In genomic region chr11:118201833-118202409, GRCm38 (mm10) we compare ENCODE assay signal across 8 mouse cellular contexts. TPM values are rescaled to one million over a fixed set of nuclear protein-coding genes. Genes with fewer than 3 reads are reported as not detected.
DNase-seq lines count a peak whose midpoint lies in the region; ATAC-seq lines count a peak whose summit lies in the region.

No protein-coding gene starts in this region.

- H3K4me1 ChIP-seq in lung, embryonic 16.5 days (replicated peaks; ENCODE audit: control insufficient read depth, insufficient read depth, low read length): peaks cover 55% of the 10 kb centered on the region
- peaks cover 54% of the 10 kb centered on the region for H3K4me1 ChIP-seq in forebrain, embryonic 14.5 days (ENCODE audit: control insufficient read depth, insufficient read depth, low read length)
- peaks cover 68% of the 10 kb centered on the region for H3K4me1 ChIP-seq in neural tube, embryonic 15.5 days

- DNase-seq in lung, postnatal 36 days: no peak
- no peak for DNase-seq in forebrain, embryonic 14.5 days (ENCODE audit: low spot score)
- DNase-seq in kidney, postnatal 25 days: peak; percentile 32 to 59
- DNase-seq in urinary bladder, postnatal 10 days (ENCODE audit: low spot score): no peak
- no peak for DNase-seq in urinary bladder, postnatal 36 days (ENCODE audit: low spot score in 2 of 2)

- peak overlapping the region; percentile 58 for H3K4me2 ChIP-seq in lung, embryonic 16.5 days (ENCODE audit: low read depth, low read length)
- peak overlapping the region; percentile 80 for H3K4me2 ChIP-seq in forebrain, embryonic 14.5 days (ENCODE audit: low read length)
- H3K4me2 ChIP-seq in neural tube, embryonic 15.5 days: peak overlapping the region; percentile 73

- ATAC-seq in lung, embryonic 16.5 days (ENCODE audit: low read depth): no peak; the same call in 1 of the 2 replicates
- ATAC-seq in forebrain, embryonic 14.5 days: peak; percentile 60
- ATAC-seq in neural tube, embryonic 15.5 days (ENCODE audit: low FRiP score): peak; percentile 64
- ATAC-seq in CD4-positive, CD25-positive, alpha-beta regulatory T cell, adult 4 months: no peak

- H3K9me3 ChIP-seq in lung, embryonic 16.5 days (ENCODE audit: control insufficient read depth, low read length): no peaks in the 10 kb centered on the region
- H3K9me3 ChIP-seq in forebrain, embryonic 14.5 days (replicated peaks; ENCODE audit: control insufficient read depth, low read length): no peaks in the 10 kb centered on the region
- H3K9me3 ChIP-seq in neural tube, embryonic 15.5 days (replicated peaks): no peaks in the 10 kb centered on the region

- H3K9ac ChIP-seq in lung, embryonic 16.5 days (ENCODE audit: low read length): peak overlapping the region; percentile 59
- H3K9ac ChIP-seq in forebrain, embryonic 14.5 days (ENCODE audit: low read length): peak overlapping the region; percentile 81
- peak overlapping the region; percentile 69 for H3K9ac ChIP-seq in neural tube, embryonic 15.5 days (replicated peaks)

- no peaks in the 10 kb centered on the region for H3K36me3 ChIP-seq in lung, embryonic 16.5 days (ENCODE audit: control insufficient read depth, insufficient read depth, low read length)
- no peaks in the 10 kb centered on the region for H3K36me3 ChIP-seq in forebrain, embryonic 14.5 days (ENCODE audit: control insufficient read depth, insufficient read depth, low read length)
- no peaks in the 10 kb centered on the region for H3K36me3 ChIP-seq in neural tube, embryonic 15.5 days

- peak overlapping the region; percentile 42 for H3K4me3 ChIP-seq in lung, embryonic 16.5 days (ENCODE audit: low read length)
- peak overlapping the region; percentile 47 for H3K4me3 ChIP-seq in forebrain, embryonic 14.5 days (ENCODE audit: low read depth, low read length)
- peak overlapping the region; percentile 48 for H3K4me3 ChIP-seq in neural tube, embryonic 15.5 days (replicated peaks)

- WGBS in lung, embryonic 16.5 days: 25% methylated on average over 9 of the region's 9 CpGs
- WGBS in forebrain, embryonic 14.5 days: 10% methylated on average over 9 of the region's 9 CpGs
- 5% methylated on average over 9 of the region's 9 CpGs for WGBS in neural tube, embryonic 15.5 days

- peak overlapping the region; percentile 74 for H3K27ac ChIP-seq in lung, embryonic 16.5 days (ENCODE audit: low read length)
- H3K27ac ChIP-seq in forebrain, embryonic 14.5 days (ENCODE audit: low read depth, low read length): peak overlapping the region; percentile 95
- peak overlapping the region; percentile 94 for H3K27ac ChIP-seq in neural tube, embryonic 15.5 days (replicated peaks)

- no peaks in the 10 kb centered on the region for H3K27me3 ChIP-seq in lung, embryonic 16.5 days (ENCODE audit: control insufficient read depth, insufficient read depth, low read depth, low read length)
- H3K27me3 ChIP-seq in forebrain, embryonic 14.5 days (replicated peaks; ENCODE audit: control insufficient read depth, insufficient read depth, low read length): no peaks in the 10 kb centered on the region
- H3K27me3 ChIP-seq in neural tube, embryonic 15.5 days (replicated peaks): no peaks in the 10 kb centered on the region

RNA-seq across cellular contexts. Expression of gene Cyth1, which starts 46.5 kb away (rescaled TPM):
- polyA plus RNA-seq in lung, embryonic 16.5 days (2015; fragmentation: Nextera tagmentation; extraction: Ambion mirVana): 14.1 and 14.4 TPM in 2 replicates
- 21.9 and 24.8 TPM in 2 replicates for polyA plus RNA-seq in forebrain, embryonic 14.5 days (2014; fragmentation: Nextera tagmentation; extraction: Ambion mirVana)
- polyA plus RNA-seq in neural tube, embryonic 15.5 days (2015; fragmentation: Nextera tagmentation; extraction: Ambion mirVana): 22.5 and 24.8 TPM in 2 replicates
- polyA plus RNA-seq in CD4-positive, CD25-positive, alpha-beta regulatory T cell, adult 4 months (2017; shearing (Covaris generic)): 10 to 100 TPM; 34.7 to 59.5 TPM

Comparison
In these comparisons a context has a peak if more than half of its experiments do, and no peak if none do; other contexts are left out.
1. ATAC-seq: peak in forebrain, embryonic 14.5 days (single experiment) and neural tube, embryonic 15.5 days (single experiment); none in lung, embryonic 16.5 days (single experiment) and CD4-positive, CD25-positive, alpha-beta regulatory T cell, adult 4 months (single experiment).
2. DNase-seq: peak in kidney, postnatal 25 days (2 of 2); none in lung, postnatal 36 days (single experiment), forebrain, embryonic 14.5 days (single experiment), urinary bladder, postnatal 10 days (single experiment) and urinary bladder, postnatal 36 days (0 of 2).
3. Peak in every context shown above with its lines, with median percentiles within 50 percentile points of each other: H3K27ac ChIP-seq, H3K4me2 ChIP-seq, H3K4me3 ChIP-seq and H3K9ac ChIP-seq.